Mouse (Mus musculus): ENCODE data around the gene Gab2.

The Gab2 gene

DNA sequence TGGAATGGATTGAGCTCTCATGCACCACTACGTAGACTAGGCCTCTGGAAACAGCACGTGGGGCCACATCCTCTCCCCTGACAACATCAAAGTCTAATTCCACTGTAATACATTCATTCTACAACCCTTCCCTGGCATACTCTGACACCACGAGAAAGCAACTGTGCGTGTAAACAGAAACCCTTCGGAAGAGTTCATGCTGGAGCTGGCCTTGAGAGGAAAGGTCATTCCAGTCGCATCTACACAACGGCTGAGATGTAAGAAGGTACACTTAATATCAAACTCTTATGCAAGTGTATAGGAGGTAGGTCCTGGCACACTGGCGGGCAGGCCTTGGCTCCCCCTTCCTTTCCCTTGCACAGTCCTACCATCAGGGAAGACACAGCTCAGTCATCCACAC, 243.0 kb downstream of the Gab2 start:
- no peak for DNase-seq

DNA sequence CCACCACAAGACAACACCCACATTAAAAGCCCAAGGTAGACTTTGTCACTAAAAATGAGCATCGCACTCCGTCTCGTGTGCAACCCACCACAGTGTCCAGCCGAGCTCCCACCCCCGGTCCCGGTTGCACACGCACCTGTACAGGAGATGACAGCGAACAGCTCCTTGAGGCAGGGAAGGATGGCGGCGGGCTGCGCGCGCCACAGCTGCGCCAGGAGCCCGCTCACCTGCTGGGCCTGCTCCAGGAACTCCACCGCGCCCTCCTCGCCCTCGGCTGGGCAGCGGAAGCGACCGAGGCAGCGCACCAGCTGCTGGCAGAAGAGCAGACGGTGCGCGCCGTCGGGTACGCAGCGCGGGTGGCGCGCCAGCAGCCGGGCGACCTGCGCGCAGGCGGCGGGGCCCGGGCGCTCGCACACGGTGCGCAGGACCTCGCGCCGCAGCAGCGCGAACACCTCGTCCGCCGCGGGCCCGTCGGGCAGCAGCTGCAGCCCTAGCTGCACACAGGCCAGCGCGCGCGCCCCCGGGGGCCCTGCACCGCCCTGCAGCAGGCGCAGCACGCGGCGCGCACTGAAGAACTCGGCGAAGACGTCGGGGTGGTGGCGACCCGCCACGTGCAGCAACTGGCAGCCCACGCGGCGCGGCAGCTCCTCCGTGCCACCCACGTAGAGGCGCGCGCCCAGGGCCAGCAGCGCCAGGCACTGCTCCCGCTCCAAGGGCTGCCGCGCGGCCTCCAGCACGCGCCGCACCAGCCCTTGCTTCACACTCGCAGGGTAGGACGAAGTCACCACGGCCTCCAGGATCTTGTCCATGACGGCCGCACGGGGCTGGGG, 244.0 kb downstream of the Gab2 start:
- DNase-seq: no peak

DNA sequence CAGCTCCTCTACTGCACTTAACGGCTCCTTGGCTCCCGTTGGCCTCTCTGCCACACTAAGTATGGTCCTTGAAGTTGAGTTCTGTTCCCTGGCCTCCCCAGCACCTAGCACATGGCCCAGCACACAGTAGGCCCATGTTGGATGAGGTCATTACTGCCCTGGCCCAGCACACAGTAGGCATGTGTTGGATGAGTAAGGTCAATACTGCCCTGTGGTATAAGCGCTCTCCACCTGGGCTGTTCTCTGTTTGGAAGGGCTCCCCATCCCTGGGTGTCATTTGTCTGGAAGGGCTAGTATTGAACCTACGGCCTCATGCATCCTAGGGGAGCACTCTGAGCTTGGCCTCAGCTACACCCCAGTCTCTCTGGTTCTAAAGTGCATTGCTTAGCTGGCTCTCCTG, 246.0 kb downstream of the Gab2 start:
- DNase-seq: no peak

DNA sequence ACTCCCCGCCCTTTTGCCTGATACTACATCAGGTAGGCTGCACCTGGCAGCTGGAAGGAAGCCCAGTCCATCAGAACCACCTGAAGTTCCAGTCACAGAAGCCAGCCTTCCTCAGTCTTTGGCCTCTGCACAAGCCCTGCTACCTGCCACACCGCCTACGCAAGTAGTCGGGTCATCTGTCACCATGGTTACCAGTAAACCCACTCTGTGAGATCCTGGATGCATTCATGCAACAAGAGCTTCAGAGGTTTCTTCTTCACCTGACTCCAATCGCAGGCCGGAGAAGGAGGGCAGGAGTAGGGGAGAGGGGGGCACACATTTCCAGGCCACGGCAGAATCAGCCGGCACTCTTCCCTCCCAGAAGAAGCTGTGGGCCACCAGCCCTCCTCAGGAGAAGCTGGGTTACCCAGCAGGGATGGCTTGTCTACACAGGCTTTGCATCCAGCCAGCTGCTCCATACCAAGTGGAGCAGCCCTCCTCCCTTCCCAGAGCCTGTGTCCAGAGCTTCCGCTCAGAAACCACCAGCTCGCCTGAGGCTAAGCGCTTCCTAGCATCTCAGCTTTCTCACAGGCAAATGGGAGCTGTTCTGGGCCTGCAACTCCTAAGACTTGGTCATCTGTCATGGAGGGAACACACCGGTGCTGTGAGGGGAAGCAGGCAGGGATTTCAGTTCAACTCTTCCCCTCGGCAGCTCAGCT, 247.7 kb downstream of the Gab2 start:
- no peak for DNase-seq

DNA sequence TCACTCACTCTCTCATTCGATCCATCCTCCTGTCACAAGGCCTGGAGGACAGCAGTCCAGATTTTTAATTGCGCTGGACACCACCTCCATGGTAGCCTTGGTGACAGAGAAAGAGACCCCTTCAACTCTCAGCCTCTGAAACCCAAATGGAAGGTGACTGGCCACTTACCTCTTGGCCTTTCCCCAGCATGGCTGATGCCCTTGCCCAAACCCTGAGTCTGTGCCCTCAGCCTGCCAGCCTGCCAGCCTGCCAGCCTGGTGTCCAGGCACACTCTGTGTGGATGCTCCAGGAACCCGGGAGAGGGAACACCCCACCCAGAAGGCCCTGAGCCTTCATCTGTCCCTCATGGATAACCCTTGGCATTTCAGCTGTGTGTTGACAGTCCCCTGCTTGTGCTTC, 248.3 kb downstream of the Gab2 start:
- DNase-seq: no peak

DNA sequence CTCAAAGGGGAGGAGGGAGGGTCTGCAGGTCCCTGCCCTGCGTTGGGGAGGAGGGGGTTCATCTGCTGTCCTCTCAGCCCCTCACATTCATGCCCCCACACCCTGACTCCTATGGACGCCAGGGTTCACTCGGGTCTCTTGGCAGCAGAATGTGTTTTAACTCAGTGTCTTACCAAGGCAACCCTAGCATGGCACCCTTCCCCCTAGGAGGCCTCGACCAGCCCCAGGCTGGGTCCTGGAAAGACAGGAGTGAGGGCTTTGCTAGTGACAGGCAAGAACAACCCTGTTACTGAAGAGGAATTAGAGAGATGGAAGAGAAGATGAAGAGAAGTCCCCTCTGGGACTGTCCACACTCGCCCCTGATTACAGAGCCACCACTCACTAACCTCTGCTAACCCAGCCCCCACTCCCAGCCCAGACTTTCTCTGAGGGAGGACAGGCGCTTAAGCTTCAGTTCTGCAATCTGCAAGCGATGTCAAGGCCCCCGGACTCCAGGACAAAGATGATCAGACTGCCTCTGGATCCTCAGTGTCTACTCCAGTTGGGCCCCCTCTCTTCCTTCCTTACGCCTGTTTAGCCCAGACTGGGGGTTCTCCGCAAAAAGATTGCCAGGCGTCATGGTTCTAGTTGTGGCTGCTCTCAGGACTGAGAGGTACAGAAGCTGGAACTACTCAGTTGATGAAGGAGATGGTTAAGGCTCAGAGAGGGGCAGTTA, 249.7 kb downstream of the Gab2 start:
- DNase-seq: no peak

DNA sequence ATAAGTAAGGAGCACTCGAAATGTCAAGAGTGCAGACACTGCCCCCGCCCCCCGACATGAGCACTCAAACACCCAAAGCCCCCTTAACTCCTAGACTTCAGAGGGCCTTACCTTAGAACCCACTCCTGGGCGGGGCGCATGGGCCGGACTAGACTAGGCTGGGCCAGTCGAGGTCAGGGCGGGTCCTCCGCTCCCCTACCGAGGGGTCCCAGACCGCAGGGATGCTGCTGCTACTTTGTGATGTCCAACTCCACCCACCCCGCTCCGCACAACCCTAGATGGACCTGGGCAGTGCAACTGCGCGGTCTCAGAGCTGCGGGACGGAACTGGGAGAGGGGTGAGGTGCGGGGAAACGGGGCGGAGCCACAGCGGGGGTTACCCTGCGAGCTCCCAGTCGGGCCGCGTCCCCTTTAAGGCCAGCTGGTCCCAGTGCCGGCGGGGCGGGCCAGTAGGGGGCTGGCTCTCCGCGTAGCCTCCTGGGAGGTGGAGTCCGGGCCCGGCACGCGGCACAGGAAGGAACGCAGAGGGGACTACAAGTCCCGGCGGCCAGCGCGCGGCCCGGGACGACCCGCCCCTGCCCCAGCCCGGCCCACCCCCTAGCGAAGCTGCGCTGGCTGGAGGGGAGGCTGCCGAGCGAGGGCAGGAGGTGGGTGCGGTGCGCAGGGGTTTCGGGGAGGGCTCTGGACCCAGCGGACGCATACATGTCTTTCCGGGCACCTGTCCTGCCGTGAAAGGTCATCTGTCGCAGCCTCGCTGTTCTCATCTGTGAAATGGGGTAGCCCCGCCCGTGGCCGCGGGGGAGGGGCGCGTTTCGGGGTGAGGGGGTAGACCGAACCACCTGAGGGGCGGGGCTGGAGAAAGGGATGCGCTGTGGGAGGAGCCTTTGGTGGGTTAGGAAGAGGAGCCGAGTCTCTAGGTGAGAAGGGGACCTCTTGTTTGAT, 250.6 kb downstream of the Gab2 start, which contains the start of the genes Usp35 and Kctd21:
Gene Usp35, minus strand, starts transcription at position 295 of the 941 bp plus-strand sequence.
Gene Kctd21, plus strand, starts transcription at position 602 of the 941 bp plus-strand sequence.
- peak; percentile 93 to 97 for DNase-seq

DNA sequence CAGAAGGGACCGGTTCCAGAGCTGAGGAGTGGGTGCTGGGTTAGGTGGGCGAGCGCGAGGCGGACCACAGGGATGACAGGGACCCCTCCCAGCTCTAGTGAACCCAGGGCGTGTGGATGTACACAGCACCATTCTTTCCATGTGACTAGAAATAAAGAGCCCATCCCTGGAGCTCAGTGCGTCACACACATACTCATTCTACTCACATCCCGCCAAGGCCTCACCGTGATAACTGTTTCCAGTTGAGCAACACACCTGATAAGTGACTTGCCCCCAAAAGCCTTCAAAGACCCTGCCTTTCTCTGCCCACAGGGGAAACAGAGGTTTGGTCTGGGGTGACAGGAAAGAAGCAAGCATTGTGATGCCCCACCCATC, 251.3 kb downstream of the Gab2 start:
- no peak for DNase-seq

DNA sequence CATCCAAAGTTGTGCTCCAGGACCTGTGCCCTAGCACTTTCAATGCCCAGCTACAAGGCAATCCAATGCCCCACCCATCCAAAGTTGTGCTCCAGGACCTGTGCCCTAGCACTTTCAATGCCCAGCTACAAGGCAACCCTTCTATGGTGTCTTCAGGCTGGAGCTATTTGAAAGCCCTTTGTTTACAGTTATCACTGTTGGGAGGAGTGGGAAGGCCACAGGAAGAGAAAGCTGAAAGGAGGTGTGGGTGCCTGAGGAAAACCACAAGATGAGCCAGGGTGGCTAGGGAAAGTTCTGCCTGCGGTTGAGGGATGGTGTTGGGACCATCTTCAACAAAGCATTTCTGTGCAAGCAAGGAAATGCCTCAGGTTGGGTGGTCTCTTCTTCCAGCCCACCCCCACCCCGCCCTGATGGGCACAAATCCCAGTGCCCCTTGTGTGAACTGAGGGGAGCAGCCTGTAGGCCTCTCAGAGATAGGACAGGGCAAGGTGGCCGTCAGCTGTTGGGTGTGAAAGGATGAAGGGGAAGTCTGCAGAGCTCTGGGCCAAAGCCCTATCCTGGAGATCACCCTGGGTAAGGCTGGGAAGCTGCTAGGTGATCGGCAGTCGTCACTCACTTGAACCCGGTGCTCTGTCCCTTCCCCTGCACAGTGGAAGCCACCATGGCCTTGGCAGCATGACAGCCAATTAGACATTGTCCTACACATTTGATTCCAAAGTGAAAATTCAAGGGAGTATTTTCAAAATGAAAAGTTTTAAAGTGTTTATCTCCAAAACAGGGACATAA, 251.9 kb downstream of the Gab2 start:
- no peak for DNase-seq

DNA sequence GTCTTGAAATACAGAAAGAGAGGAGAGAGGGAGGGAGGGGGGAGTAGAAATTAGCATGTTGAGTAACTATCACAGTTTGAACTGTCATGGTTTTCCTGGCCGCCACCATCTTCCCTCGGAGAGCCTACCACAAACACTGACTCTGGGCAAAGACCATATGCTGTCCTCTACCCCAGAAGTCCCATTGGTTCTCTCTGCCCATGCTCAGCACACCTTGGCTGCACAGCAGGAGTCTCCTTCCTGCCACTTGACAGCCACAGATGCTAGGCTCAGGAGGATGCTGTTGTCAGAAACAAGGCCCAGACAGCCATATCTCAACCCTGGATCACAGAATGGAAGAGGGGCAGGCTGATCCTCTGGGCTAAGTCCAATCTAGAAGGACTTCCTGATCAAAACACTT, 253.0 kb downstream of the Gab2 start:
- no peak for DNase-seq

DNA sequence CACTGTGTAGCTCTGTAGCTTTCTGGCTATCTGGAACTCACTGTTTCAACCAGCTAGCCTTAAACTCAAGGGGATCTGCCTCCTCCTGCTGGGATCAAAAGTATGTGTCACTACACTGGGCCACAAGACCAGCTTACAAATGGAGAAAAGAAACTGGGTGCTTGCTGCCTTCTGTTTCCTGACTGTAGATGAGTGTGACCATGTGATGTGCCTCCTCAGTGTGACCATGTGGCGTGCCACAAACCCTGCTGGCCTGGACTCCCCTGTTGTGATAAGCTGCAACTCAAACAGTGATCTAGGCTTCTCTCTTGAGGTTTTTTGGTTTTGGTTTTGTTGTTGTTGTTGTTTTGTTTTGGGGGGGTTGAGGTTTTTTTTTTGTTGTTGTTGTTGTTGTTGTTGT, 255.3 kb downstream of the Gab2 start:
- DNase-seq: no peak

DNA sequence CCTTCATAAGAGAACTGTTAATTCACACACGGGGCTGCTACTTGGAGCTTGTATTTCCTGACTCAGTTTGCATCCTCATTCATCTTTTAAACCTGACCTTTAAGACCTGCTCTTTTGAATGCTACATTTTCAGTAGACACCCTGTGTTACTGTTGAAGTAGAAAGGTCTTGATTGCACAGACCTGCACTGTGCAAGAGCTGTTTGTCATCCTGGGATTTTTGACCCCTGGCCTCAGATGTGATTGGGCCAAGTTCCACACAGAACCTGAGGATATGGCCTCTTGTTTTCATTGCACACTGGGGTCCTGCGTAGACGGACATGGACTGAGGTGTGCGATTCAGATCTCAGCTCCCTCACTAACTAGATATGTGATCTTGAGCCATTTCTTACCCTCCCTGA, 257.2 kb downstream of the Gab2 start:
- no peak for DNase-seq

DNA sequence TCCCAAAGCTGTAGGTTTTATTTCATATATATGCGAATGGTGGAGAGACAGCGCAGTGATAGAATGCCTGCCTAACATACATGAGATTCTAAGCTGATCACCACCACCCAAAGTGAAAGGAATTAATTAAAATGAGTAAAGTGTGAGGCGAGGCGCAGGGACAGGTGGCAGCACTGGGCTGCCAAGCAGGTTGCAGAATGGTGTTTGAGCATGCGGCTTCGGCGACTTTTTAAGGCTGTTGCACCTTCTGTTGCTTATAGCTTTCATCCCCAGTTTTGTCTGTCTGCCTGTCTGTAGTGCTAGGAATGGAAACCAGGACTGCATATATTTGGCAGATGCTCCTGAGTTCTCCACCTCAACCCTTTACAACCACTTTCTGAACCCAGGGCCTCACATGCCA, 258.2 kb downstream of the Gab2 start:
- DNase-seq: no peak

DNA sequence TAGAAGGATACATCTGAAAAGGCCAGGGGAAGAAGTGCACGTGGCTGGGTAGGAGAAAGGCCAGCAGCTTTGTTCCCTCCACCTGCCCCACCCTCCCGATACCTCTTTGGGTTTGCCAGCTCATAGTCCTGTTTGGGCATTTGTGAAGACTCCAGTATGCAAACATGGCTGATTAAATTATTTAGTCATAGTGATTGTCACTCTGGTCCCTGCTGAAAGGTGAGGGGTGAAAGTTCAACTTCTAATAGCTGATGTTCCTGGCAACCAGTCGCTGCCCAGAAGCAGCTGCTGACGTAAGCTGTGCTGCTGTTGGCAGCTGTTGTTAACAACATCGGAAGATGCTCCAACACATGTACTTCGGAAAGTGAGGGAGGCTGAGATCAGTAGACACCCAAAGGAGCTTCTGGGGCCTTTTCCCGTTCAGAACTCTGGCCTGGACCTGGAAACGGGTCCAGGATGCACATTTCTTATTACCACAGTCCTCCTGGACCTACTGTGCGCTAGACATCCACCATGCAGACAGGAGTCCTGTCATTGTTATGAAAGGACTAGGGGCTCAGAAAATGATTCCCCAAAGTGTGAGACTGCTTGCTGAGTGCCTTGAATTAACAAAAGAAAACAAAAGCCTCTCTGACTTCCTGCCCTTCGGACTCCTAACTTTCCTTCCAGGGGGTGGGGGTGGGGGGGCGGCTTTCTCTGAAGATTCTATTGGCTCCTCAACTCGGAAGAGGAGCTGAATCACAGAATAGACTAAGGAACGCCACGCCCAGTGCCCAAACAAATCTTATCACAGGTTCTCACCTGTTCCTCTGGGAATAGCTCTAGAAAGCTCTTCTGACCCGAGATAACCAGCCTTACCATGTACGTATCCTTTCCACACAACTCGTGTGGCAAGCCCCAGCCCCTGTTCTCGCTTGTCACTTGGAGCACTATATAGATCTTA, 259.8 kb downstream of the Gab2 start:
- peak in 1 of 2 experiments; percentile 56 for DNase-seq

DNA sequence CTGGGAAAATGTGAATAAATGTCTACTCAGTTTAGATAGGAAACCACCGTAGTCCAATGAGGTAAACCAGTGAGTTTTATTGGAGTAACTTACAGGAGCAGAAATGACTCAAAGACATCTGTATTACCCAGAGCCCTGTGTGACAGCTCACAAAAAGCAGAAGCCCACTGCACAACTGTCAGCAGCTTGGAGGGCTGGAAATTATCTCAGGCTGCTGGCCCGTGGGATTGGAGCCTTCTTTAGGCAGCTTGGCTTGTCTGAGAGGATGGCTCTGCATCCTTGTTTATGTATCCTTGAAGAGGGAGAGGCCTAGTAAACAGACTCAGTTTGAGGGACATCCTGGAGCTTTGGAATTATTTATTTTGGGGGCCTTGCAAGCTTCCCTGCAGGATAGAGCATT, 261.6 kb downstream of the Gab2 start:
- DNase-seq: no peak

DNA sequence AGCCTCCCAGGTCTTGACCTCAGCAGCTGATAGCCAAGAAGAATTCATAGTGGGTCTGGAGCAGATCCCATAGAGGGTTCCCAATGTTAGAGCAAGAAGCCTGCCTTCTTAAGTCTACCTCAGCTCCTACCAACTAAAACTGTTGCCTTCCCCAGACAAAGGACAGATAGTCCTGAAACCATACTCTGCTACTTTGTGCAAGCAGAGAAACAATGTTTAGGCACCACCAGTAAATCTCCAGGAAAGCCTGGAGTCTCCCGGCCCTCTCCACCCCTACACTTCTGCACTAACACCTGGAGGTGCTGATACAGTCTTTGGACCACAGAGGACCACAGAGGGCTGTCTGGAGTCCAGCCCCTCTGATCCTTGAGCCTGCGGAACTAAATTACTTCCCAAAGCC, 263.3 kb downstream of the Gab2 start:
- DNase-seq: no peak

DNA sequence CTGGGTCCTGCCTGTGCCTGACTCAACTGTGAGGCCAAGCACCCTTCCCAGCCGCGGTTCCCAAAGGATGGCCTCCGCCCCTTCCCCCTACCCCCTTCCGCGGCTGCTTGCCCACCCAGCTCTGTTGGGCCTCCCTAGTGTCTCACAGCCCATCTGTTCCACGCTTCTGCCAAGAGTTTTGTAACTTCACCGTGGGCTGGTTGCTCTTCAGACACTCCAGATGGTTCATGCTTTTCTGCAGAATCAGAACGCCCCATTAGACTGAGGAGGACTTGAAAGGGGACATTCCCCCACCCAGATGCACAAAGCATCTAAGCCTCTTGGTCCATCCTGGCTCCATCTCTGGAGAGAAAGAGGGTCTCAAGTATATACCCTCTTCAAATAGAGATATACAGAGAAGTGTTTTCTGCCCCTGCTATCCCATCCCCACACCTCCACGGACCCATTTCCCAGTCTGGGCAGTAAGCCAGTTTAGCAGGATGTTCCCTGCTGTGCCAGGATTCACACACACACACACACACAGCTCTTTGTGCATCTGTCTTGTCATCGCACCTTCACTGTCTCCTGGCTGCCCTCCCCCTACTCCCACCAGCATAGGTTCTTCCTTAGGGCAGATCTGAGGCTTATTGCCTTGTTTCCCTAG, 264.0 kb downstream of the Gab2 start:
- peak; percentile 18 to 39 for DNase-seq

DNA sequence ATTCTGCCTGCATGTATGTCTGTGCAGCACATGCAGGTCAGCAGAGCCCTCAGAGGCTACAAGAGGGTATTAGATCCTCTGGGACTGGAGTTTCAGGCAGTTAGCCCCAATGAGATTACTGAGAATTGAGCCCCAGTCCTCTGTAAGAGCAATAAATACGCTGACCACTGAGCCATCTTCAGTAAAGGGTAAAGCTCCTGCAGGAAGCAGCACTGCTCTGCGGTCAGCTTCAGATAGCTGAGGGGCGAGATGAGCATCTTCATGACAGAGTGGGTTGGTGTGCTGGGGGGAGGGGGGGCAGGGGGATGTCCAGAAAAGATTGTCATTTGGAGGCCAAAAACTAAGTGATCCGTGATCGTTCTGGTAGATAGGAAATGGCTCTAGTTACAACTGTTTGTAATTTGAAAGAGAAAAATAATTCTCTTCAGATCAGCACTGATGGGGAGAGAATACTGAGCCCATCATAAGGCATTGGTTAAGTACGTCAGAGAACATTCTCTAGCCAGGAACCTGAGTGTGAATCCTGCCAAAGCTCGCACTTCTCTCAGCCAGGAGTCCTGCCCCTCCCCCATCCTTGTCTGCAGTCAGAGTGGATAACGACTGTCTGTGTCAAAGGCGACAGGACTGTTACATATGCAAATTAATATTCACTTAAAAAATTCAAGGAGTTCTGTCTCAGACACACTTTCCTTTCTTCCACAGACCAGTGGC, 264.9 kb downstream of the Gab2 start:
- DNase-seq: peak in 1 of 2 experiments; percentile 25

DNA sequence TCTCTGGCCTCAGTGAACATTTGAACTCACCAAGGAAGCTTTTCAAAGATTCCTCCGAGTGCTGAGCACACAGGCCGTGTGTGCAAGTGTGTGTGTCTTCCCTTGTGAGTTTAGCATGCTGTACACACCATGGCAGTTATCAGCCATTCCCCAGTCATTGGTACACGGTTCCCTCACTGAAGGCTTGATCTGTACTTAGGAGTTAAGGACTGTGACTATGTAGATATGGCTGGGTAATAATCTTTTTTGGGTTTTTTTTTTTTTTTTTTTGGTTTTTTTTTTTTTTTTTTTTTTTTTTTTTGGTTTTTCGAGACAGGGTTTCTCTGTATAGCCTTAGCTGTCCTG, 265.4 kb downstream of the Gab2 start:
- DNase-seq: no peak

All from kidney, postnatal 25 days (tissue).